Mouse (Mus musculus) heart, embryonic 11.5 days (tissue): Measurements from ENCODE around the gene Rnf8. TPM values are rescaled to one million over a fixed set of nuclear protein-coding genes. Genes with fewer than 3 reads are reported as not detected.

Experiments used
- ATAC-seq: fragments of 200-750 bp; cut with Nextera tagmentation; replicated peaks from 2 replicates; pipeline ENCODE4 v1.8.0; 2017; ENCODE audit warnings: moderate library complexity; ENCODE audit not compliant: insufficient number of reproducible peaks, low FRiP score, low TSS enrichment
- H3K27ac ChIP-seq: fragments of 300-500 bp; sonication (generic); 2 replicates; pipeline ENCODE4 v1.5.1; 2014; ENCODE audit warnings: mild to moderate bottlenecking, low read depth, low read length
- H3K27me3 ChIP-seq: fragments of 300-500 bp; sonication (generic); 2 replicates; pipeline ENCODE4 v1.6.1; 2014; ENCODE audit warnings: mild to moderate bottlenecking, low read length, mixed read lengths; ENCODE audit not compliant: control insufficient read depth, insufficient read depth
- H3K36me3 ChIP-seq: fragments of 300-500 bp; sonication (generic); 2 replicates; pipeline ENCODE4 v1.6.1; 2014; ENCODE audit warnings: mild to moderate bottlenecking, low read length, moderate library complexity, mixed read lengths; ENCODE audit not compliant: control insufficient read depth, insufficient read depth
- H3K4me1 ChIP-seq: fragments of 300-500 bp; sonication (generic); 2 replicates; pipeline ENCODE4 v1.6.1; 2014; ENCODE audit warnings: low read length; ENCODE audit not compliant: control insufficient read depth, insufficient read depth
- H3K4me2 ChIP-seq: fragments of 300-500 bp; sonication (generic); 2 replicates; pipeline ENCODE4 v1.6.1; 2014; ENCODE audit warnings: mild to moderate bottlenecking, moderate library complexity
- H3K4me3 ChIP-seq: fragments of 300-500 bp; sonication (generic); 2 replicates; pipeline ENCODE4 v1.5.1; 2014; ENCODE audit warnings: low read depth, low read length
- H3K9ac ChIP-seq: fragments of 300-500 bp; sonication (generic); 2 replicates; pipeline ENCODE4 v1.6.1; 2014; ENCODE audit warnings: mild to moderate bottlenecking, low read depth, low read length, moderate library complexity
- H3K9me3 ChIP-seq: fragments of 300-500 bp; sonication (generic); replicated peaks from 2 replicates; pipeline ENCODE4 v1.6.1; 2016; ENCODE audit warnings: low read length; ENCODE audit not compliant: control insufficient read depth
- WGBS: fragments of 180-500 bp; shearing (Covaris S2); extraction: QIAGEN DNeasy Blood & Tissue Kit; methylation state at CpG from one replicate; pipeline ENCODE4 v1.1.7; 2014; ENCODE audit not compliant: insufficient replicate concordance; 5-methylcytosine and 5-hydroxymethylcytosine counted together
- polyA plus RNA-seq: library from polyadenylated mRNA; unstranded; fragments of >200 nt; fragmentation: Nextera tagmentation; extraction: Ambion mirVana; gene quantifications from 2 replicates; pipeline ENCODE4 v1.2.1, GENCODE M21; 2014

Gene Rnf8
- polyA plus RNA-seq, 1 experiment from 2014 or later: 66.9 TPM

DNA sequence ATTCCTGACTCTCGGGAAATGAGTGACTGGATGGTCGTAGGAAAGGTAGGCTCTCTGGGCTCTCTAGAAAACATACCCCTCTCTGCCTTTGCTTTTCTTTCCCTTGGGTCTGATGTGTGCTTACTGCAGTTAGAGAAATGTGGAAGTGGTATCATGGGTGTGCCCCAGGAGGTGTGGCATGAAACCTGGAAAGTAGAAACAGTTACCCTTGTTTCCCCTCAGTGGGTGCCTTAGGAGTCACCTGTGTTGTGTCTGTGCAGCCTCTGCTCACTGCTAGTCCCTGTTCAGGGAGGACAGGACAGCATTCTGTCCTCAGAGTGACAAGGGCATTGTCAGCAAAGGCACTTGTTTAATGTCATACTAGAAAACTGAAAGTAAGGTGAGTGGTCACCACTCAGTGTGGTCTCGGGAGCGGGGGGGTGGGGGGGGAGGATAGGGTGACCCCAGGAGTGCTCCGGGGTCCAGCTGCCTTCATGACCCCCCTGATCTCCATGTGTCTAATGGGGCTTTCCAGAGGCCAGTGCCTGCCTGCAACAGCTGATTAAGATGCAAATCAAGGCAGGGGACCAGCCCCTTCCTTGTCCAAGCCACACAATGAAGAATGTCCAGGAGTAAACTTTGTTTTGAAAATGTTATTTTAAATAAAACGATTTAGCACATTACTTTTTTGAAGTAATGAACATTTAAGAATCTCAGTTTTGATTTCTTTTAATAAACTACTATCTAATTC, 64.6 kb downstream of the Rnf8 start:
- Histone ChIP-seq H3K9ac (no peak overlapping the region), H3K4me1 (0 out of 2 replicates have a peak, but pooled peaks cover 3% of the 10 kb centered on the region), H3K9me3 (no peaks in the 10 kb centered on the region), H3K4me2 (no peak overlapping the region), H3K4me3 (no peak overlapping the region), H3K36me3 (peaks cover 24% of the 10 kb centered on the region), H3K27me3 (no peaks in the 10 kb centered on the region), H3K27ac (no peak overlapping the region)
- ATAC-seq: no peak
- WGBS: 86% methylated on average over 6 of the region's 6 CpGs

- Histone ChIP-seq H3K27me3 (no peaks in the 10 kb centered on the region), H3K9me3 (no peaks in the 10 kb centered on the region), H3K36me3 (peaks cover 19% of the 10 kb centered on the region), H3K27ac (no peak overlapping the region), H3K9ac (no peak overlapping the region), H3K4me2 (no peak overlapping the region), H3K4me3 (no peak overlapping the region), H3K4me1 (0 out of 2 replicates have a peak, but pooled peaks cover 3% of the 10 kb centered on the region)
- ATAC-seq: no peak
- WGBS: 82% methylated on average over 2 of the region's 2 CpGs
Observed at GRCm38 (mm10) chr17:29680174-29680573, 65.6 kb downstream of the Rnf8 start.

DNA sequence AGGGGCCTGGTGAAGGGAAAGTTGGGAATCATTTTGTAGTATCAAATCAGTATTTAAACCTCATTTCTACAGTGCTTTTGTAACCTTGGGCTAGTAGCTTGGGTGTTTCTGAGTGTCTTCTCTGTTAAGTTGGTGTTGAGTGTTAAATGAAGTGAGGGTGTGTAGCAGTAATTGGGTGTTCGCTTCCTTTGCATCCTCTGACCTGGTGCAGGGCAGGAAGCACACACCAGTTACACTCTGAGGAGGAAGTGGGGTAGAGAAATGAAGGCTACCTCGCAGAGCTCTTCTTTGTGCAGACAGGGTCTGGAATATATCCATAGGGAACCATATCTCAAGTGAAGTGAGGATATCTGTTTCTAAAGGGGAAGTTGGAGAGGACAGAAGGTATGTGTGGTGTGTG, 66.3 kb downstream of the Rnf8 start:
- WGBS: 62% methylated on average over 2 of the region's 2 CpGs
- H3K36me3 ChIP-seq: peaks cover 18% of the 10 kb centered on the region
- no peak overlapping the region for H3K4me3 ChIP-seq
- peaks cover 3% of the 10 kb centered on the region; the same call in 1 of the 2 replicates for H3K4me1 ChIP-seq
- no peak overlapping the region for H3K9ac ChIP-seq
- no peak overlapping the region for H3K4me2 ChIP-seq
- no peak for ATAC-seq
- no peaks in the 10 kb centered on the region for H3K9me3 ChIP-seq
- H3K27me3 ChIP-seq: no peaks in the 10 kb centered on the region
- H3K27ac ChIP-seq: no peak overlapping the region

- Histone ChIP-seq H3K27ac (no peak overlapping the region), H3K4me2 (no peak overlapping the region), H3K27me3 (no peaks in the 10 kb centered on the region), H3K4me1 (peaks cover 9% of the 10 kb centered on the region), H3K9ac (no peak overlapping the region), H3K36me3 (peaks cover 15% of the 10 kb centered on the region), H3K9me3 (no peaks in the 10 kb centered on the region), H3K4me3 (no peak overlapping the region)
- ATAC-seq: no peak
- 93% methylated on average over 9 of the region's 9 CpGs for WGBS
Observed at GRCm38 (mm10) chr17:29681669-29682068, 67.1 kb downstream of the Rnf8 start.

DNA sequence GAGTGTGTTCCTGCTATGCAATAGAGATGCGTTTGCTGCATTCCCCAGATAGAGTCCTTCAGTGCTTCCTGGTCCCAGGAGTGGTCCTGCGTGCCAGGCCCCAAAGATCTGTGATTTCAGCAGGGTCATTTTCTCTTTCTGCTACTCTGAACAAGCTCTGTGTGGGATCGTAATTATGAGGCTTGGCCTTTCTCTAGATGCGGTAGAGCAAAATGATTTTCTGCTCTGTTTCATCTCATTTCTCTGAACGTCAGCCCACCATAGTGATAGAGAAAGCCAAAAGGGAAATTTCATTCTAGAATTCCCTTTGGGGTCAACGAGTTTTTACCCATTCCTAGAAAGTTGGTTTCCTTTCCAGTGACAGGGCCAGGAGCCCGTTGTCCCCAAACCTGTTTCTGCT, 67.7 kb downstream of the Rnf8 start:
- peaks cover 13% of the 10 kb centered on the region for H3K4me1 ChIP-seq
- ATAC-seq: no peak
- H3K4me3 ChIP-seq: no peak overlapping the region
- peaks cover 9% of the 10 kb centered on the region for H3K36me3 ChIP-seq
- H3K4me2 ChIP-seq: no peak overlapping the region
- no peak overlapping the region for H3K9ac ChIP-seq
- no peak overlapping the region for H3K27ac ChIP-seq
- WGBS: 90% methylated on average over 7 of the region's 7 CpGs
- no peaks in the 10 kb centered on the region for H3K27me3 ChIP-seq
- no peaks in the 10 kb centered on the region for H3K9me3 ChIP-seq

DNA sequence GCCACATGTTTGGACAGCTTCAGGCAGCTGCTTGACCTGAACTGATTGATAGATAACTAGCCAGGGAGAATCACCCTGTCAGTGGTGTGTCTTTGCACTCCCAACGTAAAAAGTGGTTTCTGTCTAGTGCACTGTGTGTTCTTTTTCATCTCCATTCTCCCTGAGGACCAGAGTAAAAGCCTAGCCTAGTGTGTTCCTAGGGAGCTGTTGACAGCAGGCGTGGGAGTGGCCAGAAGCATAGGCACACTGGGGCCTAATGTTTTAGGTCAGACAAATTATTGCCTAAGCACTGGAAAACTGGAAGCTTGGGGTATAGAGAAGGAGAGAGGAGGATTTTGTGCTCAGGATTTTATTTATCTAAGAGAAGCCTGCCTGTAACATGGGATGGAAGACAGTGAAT, 68.5 kb downstream of the Rnf8 start:
- no peak overlapping the region for H3K4me2 ChIP-seq
- H3K4me3 ChIP-seq: no peak overlapping the region
- no peak for ATAC-seq
- no peaks in the 10 kb centered on the region for H3K27me3 ChIP-seq
- H3K4me1 ChIP-seq: peaks cover 19% of the 10 kb centered on the region
- H3K36me3 ChIP-seq: peaks cover 14% of the 10 kb centered on the region
- no peak overlapping the region for H3K27ac ChIP-seq
- no peaks in the 10 kb centered on the region for H3K9me3 ChIP-seq
- no peak overlapping the region for H3K9ac ChIP-seq
- 60% methylated on average over 2 of the region's 2 CpGs for WGBS

- Histone ChIP-seq H3K4me2 (no peak overlapping the region), H3K4me3 (no peak overlapping the region), H3K27me3 (no peaks in the 10 kb centered on the region), H3K27ac (no peak overlapping the region), H3K4me1 (peaks cover 19% of the 10 kb centered on the region), H3K9me3 (no peaks in the 10 kb centered on the region), H3K36me3 (peaks cover 19% of the 10 kb centered on the region), H3K9ac (no peak overlapping the region)
- no peak for ATAC-seq
- WGBS: 51% methylated on average over 4 of the region's 4 CpGs
Observed at GRCm38 (mm10) chr17:29684275-29684674, 69.7 kb downstream of the Rnf8 start.

- 78% methylated on average over 5 of the region's 5 CpGs for WGBS
- no peak overlapping the region for H3K4me3 ChIP-seq
- no peaks in the 10 kb centered on the region for H3K9me3 ChIP-seq
- no peaks in the 10 kb centered on the region for H3K27me3 ChIP-seq
- ATAC-seq: peak; percentile 74
- H3K9ac ChIP-seq: no peak overlapping the region
- H3K36me3 ChIP-seq: peaks cover 35% of the 10 kb centered on the region
- H3K27ac ChIP-seq: peak overlapping the region; percentile 85
- peaks cover 19% of the 10 kb centered on the region for H3K4me1 ChIP-seq
- no peak overlapping the region for H3K4me2 ChIP-seq
Observed at GRCm38 (mm10) chr17:29686771-29687170, 72.2 kb downstream of the Rnf8 start.

- Histone ChIP-seq H3K4me2 (peak overlapping the region; percentile 24; the same call in 1 of the 2 replicates), H3K4me1 (peaks cover 19% of the 10 kb centered on the region), H3K4me3 (no peak overlapping the region), H3K9me3 (no peaks in the 10 kb centered on the region), H3K9ac (peak overlapping the region; percentile 12; the same call in 1 of the 2 replicates), H3K27ac (peak overlapping the region; percentile 85), H3K27me3 (no peaks in the 10 kb centered on the region), H3K36me3 (peaks cover 33% of the 10 kb centered on the region)
- WGBS: 52% methylated on average over 6 of the region's 6 CpGs
- no peak for ATAC-seq
Observed at GRCm38 (mm10) chr17:29687373-29687772, 72.8 kb downstream of the Rnf8 start.
